Mouse (Mus musculus) megakaryocyte, embryonic 14.5 days (primary cell): Measurements from ENCODE around the gene Zfp750.

ENCODE experiments used
- FLI1 ChIP-seq: IDR thresholded peaks from 2 replicates; pipeline ENCODE4 v1.6.1; 2012; ENCODE audit warnings: low read length, inconsistent platforms, mixed read lengths
- GATA1 ChIP-seq: IDR thresholded peaks from 3 replicates; pipeline ENCODE4 v1.6.1; 2012; ENCODE audit warnings: mixed read lengths, low read length, inconsistent platforms, borderline replicate concordance

GRCm38 (mm10) chr11:121551206-121551799 is 32.2 kb upstream of the Zfp750 start:
- TF ChIP-seq GATA1 (no peak), FLI1 (no peak)
